Mouse (Mus musculus) heart, postnatal 10 days (tissue): ENCODE results near the gene Pard3b. TPM values are rescaled to one million over a fixed set of nuclear protein-coding genes. Genes with fewer than 3 reads are reported as not detected.
A peak's percentile ranks its signal among the peaks of the same experiment; 100 is the strongest.

Source experiments
- DNase-seq, 2 experiments: peaks; one replicate each; pipeline ENCODE4 v3.0.0; 2021
- intact Hi-C: fragments of 180-260 bp; cut with DNase I; formaldehyde crosslinking; loops from one replicate; pipeline ENCODE4 v1.15.1; 2025
- total RNA-seq, 2 experiments: library from RNA; stranded (reverse); gene quantifications; 2 replicates each; pipeline ENCODE4 v1.2.3; 2021

Pard3b gene
- total RNA-seq, 2 experiments from 2014 or later = 16.4 to 16.6 TPM

GRCm38 (mm10) chr1:62622447-62622846, 983.8 kb downstream of the Pard3b start:
- intact Hi-C loops = no loop called here
- DNase-seq = no peak

- intact Hi-C loops = no loop called here
- no peak for DNase-seq
These were observed 985.5 kb downstream of the Pard3b start for GRCm38 (mm10) chr1:62624166-62624565.

GRCm38 (mm10) chr1:62624836-62625235, 986.2 kb downstream of the Pard3b start:
- intact Hi-C loops = no loop called here
- no peak for DNase-seq

- DNase-seq = no peak
- intact Hi-C loops = no loop called here
These were observed 986.7 kb downstream of the Pard3b start for GRCm38 (mm10) chr1:62625332-62625731.

GRCm38 (mm10) chr1:62625819-62626505, 987.3 kb downstream of the Pard3b start:
- intact Hi-C loops = no loop called here
- DNase-seq = no peak

GRCm38 (mm10) chr1:62629952-62630351, 991.3 kb downstream of the Pard3b start:
- intact Hi-C loops = no loop called here
- DNase-seq = peak; percentile 26 to 27

- DNase-seq = no peak
- intact Hi-C loops = no loop called here
These were observed 993.1 kb downstream of the Pard3b start for GRCm38 (mm10) chr1:62631511-62632305.

- DNase-seq = no peak
- intact Hi-C loops = no loop called here
These were observed 994.3 kb downstream of the Pard3b start for GRCm38 (mm10) chr1:62632886-62633285.

GRCm38 (mm10) chr1:62635203-62635602, 996.6 kb downstream of the Pard3b start:
- intact Hi-C loops = no loop called here
- peak; percentile 2 to 8 for DNase-seq

- intact Hi-C loops = no loop called here
These were observed 998.5 kb downstream of the Pard3b start for GRCm38 (mm10) chr1:62636906-62637673.

GRCm38 (mm10) chr1:62639012-62639411, 1000.4 kb downstream of the Pard3b start:
- no peak for DNase-seq
- intact Hi-C loops = no loop called here

More at GRCm38 (mm10) chr1:62636906-62637673, 998.5 kb downstream of the Pard3b start:
- no peak for DNase-seq

- intact Hi-C loops = no loop called here
These were observed 1000.8 kb downstream of the Pard3b start for GRCm38 (mm10) chr1:62639440-62639839.

GRCm38 (mm10) chr1:62644631-62645278, 1006.1 kb downstream of the Pard3b start:
- intact Hi-C loops = no loop called here
- no peak for DNase-seq

More at GRCm38 (mm10) chr1:62639440-62639839, 1000.8 kb downstream of the Pard3b start:
- no peak for DNase-seq

GRCm38 (mm10) chr1:62646812-62647211, 1008.2 kb downstream of the Pard3b start:
- intact Hi-C loops = no loop called here
- DNase-seq = no peak

GRCm38 (mm10) chr1:62648116-62648515, 1009.5 kb downstream of the Pard3b start:
- intact Hi-C loops = no loop called here
- DNase-seq = no peak

GRCm38 (mm10) chr1:62648591-62648990, 1010.0 kb downstream of the Pard3b start:
- intact Hi-C loops = no loop called here
- no peak for DNase-seq

GRCm38 (mm10) chr1:62650491-62650890, 1011.9 kb downstream of the Pard3b start:
- DNase-seq = no peak
- intact Hi-C loops = no loop called here

GRCm38 (mm10) chr1:62654436-62654835, 1015.8 kb downstream of the Pard3b start:
- intact Hi-C loops = no loop called here

GRCm38 (mm10) chr1:62664960-62665645, 1026.5 kb downstream of the Pard3b start:
- peak; percentile 71 to 74 for DNase-seq
- intact Hi-C loops = no loop called here

More at GRCm38 (mm10) chr1:62654436-62654835, 1015.8 kb downstream of the Pard3b start:
- no peak for DNase-seq
